24 mouse cellular contexts compared by ENCODE assay signal in the genomic region with DNA sequence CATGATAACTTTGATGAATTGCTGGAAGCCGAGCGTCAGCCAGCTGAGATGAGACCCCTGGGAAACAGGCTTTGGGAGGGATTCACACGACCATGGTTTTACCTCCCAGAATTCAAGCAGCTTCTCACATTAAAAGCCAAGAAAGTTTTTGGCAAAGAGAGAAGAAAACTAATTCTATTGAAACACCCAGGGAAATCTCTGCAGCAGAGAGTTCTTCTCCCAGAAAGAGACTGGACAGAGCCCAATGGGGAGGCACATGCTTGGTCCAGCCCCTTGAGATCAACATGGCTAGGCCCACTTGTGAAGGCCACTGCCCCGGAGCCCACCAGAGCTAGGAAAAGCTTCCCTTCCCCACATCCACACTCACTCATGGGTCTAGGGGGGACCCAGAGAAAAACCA. TPM values are rescaled to one million over a fixed set of nuclear protein-coding genes. Genes with fewer than 3 reads are reported as not detected.
DNase-seq lines count a peak whose midpoint lies in the region; ATAC-seq and TF ChIP-seq lines count a peak whose summit lies in the region.
"Had no signal": no experiment of that assay in that cellular context is flagged by ENCODE, and none has a peak within 500 bp of the region (broad histone marks: within the 10 kb centered on the region; RNA-seq: fewer than 3 reads in every experiment).

No protein-coding gene starts in this region.

- no peaks in the 10 kb centered on the region for H3K27me3 ChIP-seq in lung, embryonic 14.5 days (ENCODE audit: insufficient read depth, low read length)
- H3K27me3 ChIP-seq: embryonic facial prominence, embryonic 15.5 days; liver, embryonic 12.5 days had no signal

- peak; percentile 28; the same call in 1 of the 2 replicates for ATAC-seq in lung, embryonic 14.5 days (ENCODE audit: insufficient read depth)
- ATAC-seq: activated CD4-positive, CD25-positive, alpha-beta regulatory T cell, adult 4 months; forebrain, embryonic 16.5 days; liver, embryonic 12.5 days; midbrain, embryonic 16.5 days had no signal

- DNase-seq in heart, adult 11 months, result peak; percentile 94
- no peak for DNase-seq in heart, postnatal 14 days
- no peak for DNase-seq in lung, embryonic 14.5 days
- DNase-seq in lung, postnatal 14 days, result no peak
- peak; percentile 40 for DNase-seq in gastrocnemius, postnatal 14 days
- peak; percentile 32 for DNase-seq in heart, postnatal 4 days
- DNase-seq in left cerebral cortex, adult 9 months (ENCODE audit: low spot score in 2 of 2), result no peak
- no peak for DNase-seq in kidney, postnatal 10 days
- DNase-seq: adrenal gland, postnatal 25 days; cerebellum, adult 11-12 months; cerebellum, postnatal 14 days; embryo, embryonic 11 days; layer of hippocampus, adult 9-11 months; right cerebral cortex, postnatal 25 days; thymus, postnatal 25 days had no signal

- H3K4me2 ChIP-seq in lung, embryonic 14.5 days, result no peak overlapping the region
- H3K4me2 ChIP-seq: embryonic facial prominence, embryonic 15.5 days; liver, embryonic 12.5 days had no signal

- H3K27ac ChIP-seq in lung, embryonic 14.5 days (ENCODE audit: low read depth), result no peak overlapping the region
- H3K27ac ChIP-seq: embryonic facial prominence, embryonic 15.5 days; hindbrain, postnatal 0 days; left cerebral cortex, adult 2 months; liver, embryonic 12.5 days had no signal

- peaks cover 4% of the 10 kb centered on the region; the same call in 1 of the 2 replicates for H3K4me1 ChIP-seq in lung, embryonic 14.5 days (ENCODE audit: insufficient read depth)
- H3K4me1 ChIP-seq: embryonic facial prominence, embryonic 15.5 days; liver, embryonic 12.5 days had no signal

- no peak overlapping the region for H3K4me3 ChIP-seq in lung, embryonic 14.5 days (ENCODE audit: low read depth, low read length)
- H3K4me3 ChIP-seq: embryonic facial prominence, embryonic 15.5 days; left cerebral cortex, adult 2 months; liver, embryonic 12.5 days had no signal

- no peaks in the 10 kb centered on the region for H3K9me3 ChIP-seq in lung, embryonic 14.5 days (ENCODE audit: low read depth, low read length)
- H3K9me3 ChIP-seq: embryonic facial prominence, embryonic 15.5 days; G1E; liver, embryonic 12.5 days had no signal

- H3K36me3 ChIP-seq in lung, embryonic 14.5 days (ENCODE audit: insufficient read depth), result no peaks in the 10 kb centered on the region
- H3K36me3 ChIP-seq: embryonic facial prominence, embryonic 15.5 days; G1E; liver, embryonic 12.5 days had no signal

- intact Hi-C loops in heart, postnatal 14 days (cut with DNase I), result no loop called here
- intact Hi-C loops in gastrocnemius, postnatal 14 days (cut with DNase I; ENCODE audit: low total_unique reads), result no loop called here

- 55% methylated on average over 4 of the region's 4 CpGs for WGBS in lung, embryonic 14.5 days

- H3K9ac ChIP-seq in lung, embryonic 14.5 days, result no peak overlapping the region
- H3K9ac ChIP-seq: embryonic facial prominence, embryonic 15.5 days; liver, embryonic 12.5 days had no signal

- no peak for TF ChIP-seq CTCF in lung, embryonic 14.5 days (IDR thresholded peaks at IDR 0.05; ENCODE audit: low read depth)

RNA-seq across cellular contexts. Expression of gene Thbs2, which starts 26.9 kb away (rescaled TPM):
- total RNA-seq in heart, postnatal 14 days (2021), result 10 to 100 TPM; 27.5 to 31.9 TPM
- 18.7 and 21.7 TPM in 2 replicates for polyA plus RNA-seq in lung, embryonic 14.5 days (2014; fragmentation: Nextera tagmentation; extraction: Ambion mirVana)
- 10 to 100 TPM; 33.7 to 41.8 TPM for total RNA-seq in gastrocnemius, postnatal 14 days (2021)
- 10 to 100 TPM; 66.5 to 74.1 TPM for total RNA-seq in heart, postnatal 4 days (2021)
- total RNA-seq: neutrophil, adult 5-6 weeks had no signal
- polyA plus RNA-seq: activated CD4-positive, CD25-positive, alpha-beta regulatory T cell, adult 4 months; G1E had no signal

Comparison
In these comparisons a context has a peak if more than half of its experiments do, and no peak if none do; other contexts are left out.
1. DNase-seq: peak in heart, adult 11 months (single experiment), gastrocnemius, postnatal 14 days (single experiment) and heart, postnatal 4 days (single experiment); none in heart, postnatal 14 days (0 of 2), lung, embryonic 14.5 days (single experiment), lung, postnatal 14 days (single experiment), left cerebral cortex, adult 9 months (0 of 2) and kidney, postnatal 10 days (single experiment).